In genomic region chr5:134121138-134121892, GRCm38 (mm10) we compare ENCODE assay signal across 10 mouse cellular contexts. TPM values are rescaled to one million over a fixed set of nuclear protein-coding genes. Genes with fewer than 3 reads are reported as not detected.
A peak's percentile ranks its signal among the peaks of the same experiment; 100 is the strongest.
DNase-seq lines count a peak whose midpoint lies in the region; ATAC-seq lines count a peak whose summit lies in the region.
"Had no signal": no experiment of that assay in that cellular context is flagged by ENCODE, and none has a peak within 500 bp of the region (broad histone marks: within the 10 kb centered on the region; RNA-seq: fewer than 3 reads in every experiment).

No protein-coding gene starts in this region.

- no peaks in the 10 kb centered on the region for H3K27me3 ChIP-seq in lung, embryonic 16.5 days (ENCODE audit: control insufficient read depth, insufficient read depth, low read depth, low read length)

- WGBS in lung, embryonic 16.5 days = 58% methylated on average over 8 of the region's 9 CpGs

- H3K4me1 ChIP-seq in lung, embryonic 16.5 days (replicated peaks; ENCODE audit: control insufficient read depth, insufficient read depth, low read length) = peaks cover 4% of the 10 kb centered on the region; the same call in 1 of the 2 replicates

- peak; percentile 42; the same call in 1 of the 2 replicates for ATAC-seq in lung, embryonic 16.5 days (ENCODE audit: low read depth)

- no peak overlapping the region for H3K27ac ChIP-seq in lung, embryonic 16.5 days (ENCODE audit: low read length)

- H3K9me3 ChIP-seq in lung, embryonic 16.5 days (ENCODE audit: control insufficient read depth, low read length) = no peaks in the 10 kb centered on the region

- DNase-seq in embryo, embryonic 10.5 days (ENCODE audit: low spot score) = peak; percentile 43
- DNase-seq in embryo, embryonic 9.5 days (ENCODE audit: extremely low spot score) = no peak
- DNase-seq in NIH3T3 (ENCODE audit: low read depth) = peak; percentile 41
- peak; percentile 47 for DNase-seq in heart, adult 8-10 months (ENCODE audit: low spot score)
- no peak for DNase-seq in cerebellum, adult 8-10 months
- no peak for DNase-seq in urinary bladder, postnatal 14 days (ENCODE audit: low spot score)
- DNase-seq in left cerebral cortex, adult 11 months (ENCODE audit: low spot score) = no peak
- DNase-seq: layer of hippocampus, postnatal 36 days; right cerebral cortex, postnatal 25 days had no signal

- no peak overlapping the region for H3K4me2 ChIP-seq in lung, embryonic 16.5 days (ENCODE audit: low read depth, low read length)

- no peak overlapping the region for H3K4me3 ChIP-seq in lung, embryonic 16.5 days (ENCODE audit: low read length)

- no peak overlapping the region for H3K9ac ChIP-seq in lung, embryonic 16.5 days (ENCODE audit: low read length)

- no peaks in the 10 kb centered on the region for H3K36me3 ChIP-seq in lung, embryonic 16.5 days (ENCODE audit: control insufficient read depth, insufficient read depth, low read length)

RNA-seq across cellular contexts. Expression of gene Castor2, which starts 21.8 kb away (rescaled TPM):
- 10 to 100 TPM; 21.6 to 32.9 (median 25.9) TPM for total RNA-seq in heart, adult 8-10 months (2022)
- polyA plus RNA-seq in lung, embryonic 16.5 days (2015; fragmentation: Nextera tagmentation; extraction: Ambion mirVana) = 3.6 and 4.3 TPM in 2 replicates

RNA-seq across cellular contexts. Expression of gene Rcc1l, which starts 55.3 kb away (rescaled TPM):
- 10 to 100 TPM; 32.2 to 40.2 (median 33.8) TPM for total RNA-seq in heart, adult 8-10 months (2022)
- 22.5 and 22.8 TPM in 2 replicates for polyA plus RNA-seq in lung, embryonic 16.5 days (2015; fragmentation: Nextera tagmentation; extraction: Ambion mirVana)

Comparison
In these comparisons a context has a peak if more than half of its experiments do, and no peak if none do; other contexts are left out.
1. DNase-seq: peak in embryo, embryonic 10.5 days (single experiment), NIH3T3 (single experiment) and heart, adult 8-10 months (single experiment); none in embryo, embryonic 9.5 days (single experiment), cerebellum, adult 8-10 months (single experiment), urinary bladder, postnatal 14 days (single experiment) and left cerebral cortex, adult 11 months (single experiment).